Mouse (Mus musculus) adrenal gland, adult (tissue): Measurements from ENCODE around the gene Prrx2.
A peak's percentile ranks its signal among the peaks of the same experiment; 100 is the strongest.
"Not testable (repeated sequence)": the region's sequence is repeated elsewhere in the genome, so short reads cannot be mapped to it uniquely, and the experiment has no call there.

Experiments used
- DNase-seq, 2 experiments: peaks; one replicate each; pipeline ENCODE4 v3.0.0; 2022 to 2023; ENCODE audit warnings: low spot score in 1 of 2; ENCODE audit not compliant: inconsistent age in 2 of 2

Gene Prrx2

GRCm38 (mm10) chr2:30904991-30905390 is 70.2 kb downstream of the Prrx2 start:
- peak; percentile 75 to 89 for DNase-seq

- no peak for DNase-seq
These were observed 71.1 kb downstream of the Prrx2 start for GRCm38 (mm10) chr2:30905906-30906305.

GRCm38 (mm10) chr2:30906641-30907040 is 71.9 kb downstream of the Prrx2 start:
- peak; percentile 31 to 60 for DNase-seq

GRCm38 (mm10) chr2:30912291-30912773 is 77.6 kb downstream of the Prrx2 start:
- peak; percentile 73 to 89 for DNase-seq

GRCm38 (mm10) chr2:30913022-30913421 is 78.2 kb downstream of the Prrx2 start:
- DNase-seq = no peak

- no peak for DNase-seq
These were observed 80.1 kb downstream of the Prrx2 start for GRCm38 (mm10) chr2:30914836-30915235.

- no peak for DNase-seq
These were observed 80.6 kb downstream of the Prrx2 start for GRCm38 (mm10) chr2:30915376-30915775.

- DNase-seq = not testable (repeated sequence)
These were observed 81.2 kb downstream of the Prrx2 start for GRCm38 (mm10) chr2:30915933-30916332.

GRCm38 (mm10) chr2:30917649-30918048 is 82.9 kb downstream of the Prrx2 start:
- no peak for DNase-seq

- DNase-seq = no peak
These were observed 83.4 kb downstream of the Prrx2 start for GRCm38 (mm10) chr2:30918126-30918525.

- DNase-seq = peak in 1 of 2 experiments; percentile 54
These were observed 84.1 kb downstream of the Prrx2 start for GRCm38 (mm10) chr2:30918780-30919329.

- peak; percentile 84 to 91 for DNase-seq
These were observed 85.4 kb downstream of the Prrx2 start for GRCm38 (mm10) chr2:30920216-30920615.

GRCm38 (mm10) chr2:30923099-30923498 is 88.3 kb downstream of the Prrx2 start:
- peak in 1 of 2 experiments; percentile 14 for DNase-seq

- peak; percentile 72 to 73 for DNase-seq
These were observed 90.4 kb downstream of the Prrx2 start for GRCm38 (mm10) chr2:30925181-30925580.

GRCm38 (mm10) chr2:30926381-30926780 is 91.6 kb downstream of the Prrx2 start:
- DNase-seq = no peak

- peak; percentile 39 to 67 for DNase-seq
These were observed 92.5 kb downstream of the Prrx2 start for GRCm38 (mm10) chr2:30927151-30927781.

- peak; percentile 77 to 93 for DNase-seq
These were observed 93.3 kb downstream of the Prrx2 start for GRCm38 (mm10) chr2:30927844-30928628.

- peak; percentile 78 to 88 for DNase-seq
These were observed 94.2 kb downstream of the Prrx2 start for GRCm38 (mm10) chr2:30928893-30929482.

GRCm38 (mm10) chr2:30929483-30930045 is 94.8 kb downstream of the Prrx2 start, which contains the start of gene Ptges:
Gene Ptges, minus strand, starts transcription at chr2:30929863.
- peak; percentile 84 to 93 for DNase-seq

GRCm38 (mm10) chr2:30930846-30931245 is 96.1 kb downstream of the Prrx2 start:
- DNase-seq = not testable (repeated sequence)
